Mouse (Mus musculus) thymus, adult 2 months (tissue): Measurements from ENCODE around the gene Tnfrsf12a.

Experiments used
- CTCF ChIP-seq: fragments of 200-500 bp; IDR thresholded peaks from 2 replicates; pipeline ENCODE4 v1.5.1; 2012; ENCODE audit warnings: mild to moderate bottlenecking, control low read depth, low read length, moderate library complexity, borderline replicate concordance; ENCODE audit not compliant: control insufficient read depth, poor library complexity, insufficient read depth; ENCODE audit errors: extremely low read depth
- POLR2A ChIP-seq: fragments of 200-500 bp; IDR thresholded peaks from 2 replicates; pipeline ENCODE4 v1.6.1; 2012; ENCODE audit warnings: mild to moderate bottlenecking, low read length, control low read depth, moderate library complexity; ENCODE audit not compliant: control insufficient read depth, poor library complexity, insufficient read depth; ENCODE audit errors: extremely low read depth

- TF ChIP-seq CTCF = no peak
- TF ChIP-seq POLR2A = no peak
Measured at GRCm38 (mm10) chr17:23675127-23675526, 2.1 kb downstream of the Tnfrsf12a start.
